Mouse (Mus musculus) large intestine, adult 2 months (tissue): ENCODE results near the gene Dlgap3. TPM values are rescaled to one million over a fixed set of nuclear protein-coding genes. Genes with fewer than 3 reads are reported as not detected.

Experiments
- DNase-seq: peaks from one replicate; pipeline ENCODE4 v3.0.0-alpha.2; 2012; ENCODE audit warnings: low read depth, low spot score
- WGBS: fragments of 180-500 bp; shearing (Covaris S2); methylation state at CpG from one replicate; pipeline ENCODE4 v1.1.7; 2018; 5-methylcytosine and 5-hydroxymethylcytosine counted together
- polyA plus RNA-seq: library from polyadenylated mRNA; depleted of rRNA; stranded (reverse); fragments of >200 nt; gene quantifications from 2 replicates; pipeline ENCODE4 v1.2.3, GENCODE M21; 2012

Gene Dlgap3
- polyA plus RNA-seq, 1 experiment = 0.22 TPM

DNA sequence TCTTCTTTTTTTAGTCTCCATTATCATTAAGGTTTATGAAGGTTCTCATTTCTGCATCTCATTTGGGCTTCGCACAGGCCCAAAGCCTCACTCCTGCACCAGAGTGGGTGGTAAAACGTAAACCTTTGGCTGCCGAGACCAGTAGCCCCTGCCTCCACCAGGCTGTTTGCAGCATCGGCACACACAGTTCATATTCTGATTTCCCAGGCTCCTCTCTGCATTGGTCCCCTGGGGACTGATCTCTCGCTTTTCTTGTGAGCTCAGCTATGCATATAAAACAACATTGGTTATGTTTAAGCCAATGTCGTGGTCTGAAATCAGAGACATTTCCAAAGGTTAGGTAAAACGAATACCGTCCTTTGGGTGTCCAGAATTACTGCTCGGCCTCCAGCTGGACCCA, 42.3 kb downstream of the Dlgap3 start:
- no peak for DNase-seq

DNA sequence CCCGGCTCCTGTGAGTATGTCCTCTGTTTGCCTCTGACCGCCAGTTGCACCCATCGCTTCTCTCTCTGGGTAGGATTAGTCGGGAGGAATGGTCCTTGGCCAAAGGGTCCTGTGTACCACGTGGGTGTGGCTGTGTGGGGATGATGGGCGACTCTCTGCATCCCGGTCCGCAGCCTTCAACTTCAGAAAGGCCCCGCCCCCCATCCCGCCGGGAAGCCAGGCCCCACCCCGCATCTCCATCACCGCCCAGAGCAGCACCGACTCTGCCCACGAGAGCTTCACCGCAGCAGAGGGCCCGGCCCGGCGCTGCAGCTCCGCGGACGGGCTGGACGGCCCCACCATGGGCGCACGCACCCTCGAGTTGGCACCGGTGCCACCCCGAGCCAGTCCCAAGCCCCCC, 45.5 kb downstream of the Dlgap3 start:
- DNase-seq = no peak
- 24% methylated on average over 28 of the region's 28 CpGs for WGBS

More for the DNA sequence above, 42.3 kb downstream of the Dlgap3 start:
- WGBS = 75% methylated on average over 9 of the region's 9 CpGs

DNA sequence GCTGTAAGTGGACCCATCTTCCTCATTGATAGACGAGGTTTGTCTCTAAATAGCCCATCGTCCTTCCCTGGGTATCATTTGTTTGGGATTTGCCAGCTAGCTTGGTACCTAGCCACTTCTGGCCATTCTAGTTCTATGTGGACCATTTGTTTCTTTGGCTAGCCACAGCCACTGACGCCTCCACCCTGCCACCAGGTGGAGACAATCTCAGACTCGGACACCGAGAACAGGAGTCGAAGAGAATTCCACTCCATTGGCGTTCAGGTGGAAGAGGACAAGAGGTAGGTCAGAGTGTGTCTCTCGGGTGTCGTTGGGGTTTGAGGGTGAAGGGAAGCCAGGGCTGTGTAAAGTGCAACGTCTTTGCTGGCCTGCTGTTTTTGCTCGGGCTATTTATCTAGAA, 46.1 kb downstream of the Dlgap3 start:
- no peak for DNase-seq
- 50% methylated on average over 11 of the region's 11 CpGs for WGBS

DNA sequence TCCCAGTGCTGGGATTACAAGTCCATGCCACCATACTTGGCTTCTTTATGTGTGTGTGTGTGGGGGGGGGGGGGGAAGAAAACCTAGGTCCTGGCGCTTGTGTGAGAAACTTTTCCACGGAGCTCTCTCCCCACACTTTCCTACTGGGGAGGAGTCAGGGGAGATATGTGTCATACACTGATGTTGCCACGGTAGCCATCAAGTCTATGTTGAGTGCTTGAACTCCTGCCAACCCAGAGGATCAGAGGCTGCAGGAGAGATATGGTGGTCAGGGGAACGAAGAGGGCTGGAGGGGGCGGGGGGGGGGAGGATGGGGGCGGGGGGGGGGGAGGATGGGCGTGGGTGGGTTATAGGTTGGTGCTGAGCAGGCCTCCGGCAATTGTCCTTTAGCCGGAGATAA, 46.8 kb downstream of the Dlgap3 start:
- WGBS = 54% methylated on average over 6 of the region's 9 CpGs

DNA sequence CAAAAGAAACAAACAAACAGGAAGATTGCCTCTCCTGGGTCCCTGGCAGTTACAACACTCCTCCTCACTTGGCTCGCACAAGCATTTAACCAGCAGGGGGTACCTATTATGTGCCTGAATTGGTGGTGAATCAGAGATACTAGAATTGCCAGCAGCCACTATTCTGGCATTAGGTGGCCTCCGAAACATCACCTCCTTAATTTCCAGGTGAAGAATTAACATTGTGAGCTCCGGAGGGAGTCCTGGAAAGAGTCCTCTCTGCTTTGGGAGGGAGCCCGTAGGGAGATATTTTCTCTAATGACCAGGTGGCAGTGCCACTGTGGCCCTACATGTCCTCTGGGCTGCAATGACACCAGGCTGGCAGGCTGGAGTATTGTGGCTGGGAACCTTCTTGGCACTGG, 47.2 kb downstream of the Dlgap3 start:
- DNase-seq = no peak
- 79% methylated on average over 4 of the region's 4 CpGs for WGBS

More for the DNA sequence above, 46.8 kb downstream of the Dlgap3 start:
- DNase-seq = no peak

DNA sequence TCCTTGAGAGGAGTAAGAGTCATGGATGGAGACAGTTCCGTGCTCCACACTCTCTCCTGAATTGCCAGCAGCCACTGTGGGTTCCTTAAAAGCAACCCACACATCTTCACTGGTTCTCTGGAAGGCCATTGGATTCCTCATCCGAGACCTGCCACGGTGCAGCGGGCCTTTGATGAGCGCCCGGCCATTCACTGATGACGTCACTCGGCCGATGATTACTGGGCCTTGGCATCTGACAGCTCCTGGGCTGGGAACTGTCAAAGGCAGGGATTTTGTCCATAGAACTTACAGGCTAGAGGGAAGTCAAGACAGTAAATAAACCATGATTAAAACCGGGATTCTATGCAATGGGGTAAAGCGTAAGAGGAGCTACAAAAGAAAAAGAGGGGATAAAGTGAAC, 48.0 kb downstream of the Dlgap3 start:
- 53% methylated on average over 11 of the region's 11 CpGs for WGBS
- DNase-seq = no peak

DNA sequence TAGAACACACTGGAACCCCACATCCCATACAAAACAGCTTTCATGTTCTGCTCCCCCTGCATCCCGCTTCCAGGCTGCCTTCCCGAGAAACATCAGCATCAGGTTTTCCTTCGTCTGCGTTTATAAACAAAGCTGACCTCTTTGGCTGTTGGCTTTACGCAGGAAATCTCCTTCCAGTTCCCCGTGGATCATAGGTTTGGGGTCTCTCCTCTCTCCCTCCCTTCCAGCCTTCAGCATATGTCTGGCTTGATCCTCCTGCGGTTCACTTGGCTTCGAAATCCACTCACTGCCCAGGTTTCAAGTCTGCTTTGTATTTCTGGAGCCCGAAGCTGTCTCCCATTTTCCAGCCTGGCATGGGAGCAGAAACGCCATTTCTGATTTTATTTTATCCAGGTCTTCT, 54.3 kb downstream of the Dlgap3 start:
- WGBS = 43% methylated on average over 10 of the region's 10 CpGs
- no peak for DNase-seq

DNA sequence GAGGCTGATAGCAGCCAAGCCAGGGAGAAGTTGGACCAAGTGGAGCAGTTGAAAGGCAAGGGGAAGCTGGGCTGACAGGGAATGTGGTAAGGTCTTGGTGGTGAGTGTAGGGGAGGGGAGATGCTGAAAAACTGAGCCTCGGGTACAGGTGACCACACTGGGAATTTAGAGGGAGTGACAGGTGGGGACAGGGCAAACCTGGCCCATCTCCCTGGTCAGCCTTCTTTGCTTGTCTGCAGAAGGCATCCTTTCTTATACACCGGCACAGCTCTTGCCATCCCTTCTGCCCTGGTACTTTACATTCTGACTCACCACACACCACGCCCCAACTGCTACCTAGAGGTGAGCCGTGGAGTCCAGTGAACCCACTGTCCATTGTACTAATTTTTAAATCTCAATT, 54.8 kb downstream of the Dlgap3 start:
- DNase-seq = no peak
- WGBS = 36% methylated on average over 4 of the region's 4 CpGs

DNA sequence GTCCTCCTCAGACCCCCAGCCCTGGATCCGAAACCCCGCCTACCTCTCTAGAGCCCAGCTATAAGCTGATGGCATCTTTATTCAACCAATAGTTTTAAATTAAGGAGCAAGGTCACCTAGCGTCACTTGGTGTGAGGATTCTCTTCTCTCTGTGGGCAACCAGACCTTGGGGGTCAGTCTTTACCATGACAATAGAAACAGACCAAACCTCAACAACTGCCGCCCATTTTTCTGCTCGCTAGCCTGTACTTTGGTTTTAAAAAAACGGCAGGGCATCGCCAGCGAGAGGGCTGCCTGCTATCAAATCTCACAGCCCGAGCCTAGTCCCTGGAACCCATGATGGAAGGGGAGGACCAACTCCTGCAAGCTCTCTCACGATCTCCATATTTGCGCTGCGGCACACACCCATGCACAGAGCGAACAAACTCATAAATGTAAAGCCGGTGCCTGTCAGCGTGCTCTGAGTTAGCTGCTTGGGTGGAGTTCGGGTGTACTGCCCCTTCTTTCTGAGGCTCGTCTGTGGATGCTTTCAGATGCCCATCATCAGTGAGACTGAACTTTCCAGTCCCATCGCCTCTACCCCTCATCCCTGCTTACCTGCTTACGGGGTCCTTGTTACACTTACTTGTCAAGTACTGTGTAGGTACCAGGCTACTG, 55.6 kb downstream of the Dlgap3 start:
- DNase-seq = no peak
- 20% methylated on average over 19 of the region's 19 CpGs for WGBS

DNA sequence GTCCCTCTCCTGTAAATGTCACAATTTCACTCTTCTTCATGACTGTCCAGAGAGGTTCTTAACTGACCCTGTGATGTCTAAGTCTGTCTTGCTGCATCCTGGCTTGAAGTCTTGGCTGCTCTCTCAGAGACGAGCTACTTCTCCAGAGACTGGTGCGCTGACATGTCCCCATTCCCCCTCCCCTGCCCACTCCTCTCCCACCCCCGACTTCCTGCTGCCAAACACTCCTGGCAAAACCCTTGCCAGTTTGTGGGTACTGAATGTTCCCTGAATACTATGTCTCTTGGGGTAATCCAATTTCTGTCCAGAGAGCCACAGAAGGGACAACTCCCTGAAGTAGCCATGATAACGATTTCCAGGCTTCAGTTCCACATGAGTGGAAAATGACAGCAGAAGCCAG, 57.1 kb downstream of the Dlgap3 start:
- 64% methylated on average over 4 of the region's 4 CpGs for WGBS
- DNase-seq = no peak

DNA sequence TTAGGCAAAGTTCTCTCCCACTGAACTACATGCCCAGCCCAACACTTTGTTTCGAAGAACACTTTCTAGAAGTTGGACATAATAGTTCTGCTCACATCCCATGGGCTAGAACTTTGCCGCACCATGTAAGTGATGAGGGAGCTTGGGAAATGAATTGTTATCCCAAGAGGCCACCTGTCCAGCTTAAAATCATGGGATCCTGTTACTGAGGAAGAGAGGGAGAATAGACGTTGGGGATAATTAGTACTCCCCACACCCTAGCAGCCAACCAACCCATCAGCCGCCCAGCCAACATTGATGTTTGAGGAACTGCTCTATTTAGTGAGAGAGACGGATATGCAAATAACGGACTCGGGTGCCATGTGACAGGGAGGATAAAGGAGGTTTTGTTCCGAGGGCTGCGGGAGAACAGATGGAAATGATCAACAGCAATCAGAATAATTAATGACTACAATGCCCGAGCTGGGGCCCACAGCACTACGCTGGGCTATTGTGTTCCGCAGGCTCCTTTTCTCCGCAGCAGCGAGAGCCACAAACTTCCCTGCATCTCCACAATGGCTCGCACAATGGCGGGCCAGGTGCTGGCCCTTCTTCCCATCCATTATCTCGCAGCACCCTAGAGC, 58.2 kb downstream of the Dlgap3 start:
- 35% methylated on average over 17 of the region's 17 CpGs for WGBS
- DNase-seq = no peak

DNA sequence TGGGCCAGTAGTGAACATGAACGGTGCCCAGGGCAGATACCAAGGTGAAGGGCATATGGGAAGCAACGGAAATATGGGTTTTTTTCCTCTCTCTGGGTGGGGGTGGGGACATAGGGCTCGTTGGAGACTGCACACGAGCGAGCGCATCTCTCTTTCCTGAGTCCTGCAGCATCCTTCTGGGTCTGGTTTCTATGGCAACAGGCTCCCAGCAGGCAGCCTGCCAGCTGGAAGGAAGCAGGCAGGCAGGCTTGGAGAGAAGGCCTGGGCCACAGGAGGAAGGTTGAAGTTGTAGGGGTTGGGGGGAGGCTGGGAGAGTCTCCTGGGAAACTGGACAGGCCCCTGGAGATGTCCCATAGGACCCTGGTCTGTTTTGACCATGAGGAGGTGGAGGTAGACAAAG, 63.0 kb downstream of the Dlgap3 start:
- WGBS = 43% methylated on average over 6 of the region's 6 CpGs
- no peak for DNase-seq

DNA sequence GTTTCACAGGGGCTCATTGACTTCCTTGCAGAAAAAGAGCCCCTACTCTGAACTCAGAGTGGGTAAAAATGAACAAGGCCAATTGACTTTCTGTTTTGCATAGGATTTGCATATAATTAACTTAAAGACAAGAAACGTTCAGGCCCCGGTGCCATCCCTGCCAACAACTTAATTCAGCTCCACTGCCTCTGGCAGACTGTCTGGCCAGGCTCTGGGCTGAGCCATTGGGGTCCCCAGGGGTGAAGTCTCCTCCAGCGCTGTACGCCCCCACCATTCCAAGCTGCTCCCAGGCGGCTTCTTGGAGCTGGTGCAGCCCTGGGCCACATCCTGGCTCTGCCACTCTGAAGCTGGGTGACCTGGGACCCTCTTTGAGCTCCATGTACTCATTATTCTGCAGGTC, 63.5 kb downstream of the Dlgap3 start:
- 63% methylated on average over 5 of the region's 5 CpGs for WGBS
- no peak for DNase-seq

DNA sequence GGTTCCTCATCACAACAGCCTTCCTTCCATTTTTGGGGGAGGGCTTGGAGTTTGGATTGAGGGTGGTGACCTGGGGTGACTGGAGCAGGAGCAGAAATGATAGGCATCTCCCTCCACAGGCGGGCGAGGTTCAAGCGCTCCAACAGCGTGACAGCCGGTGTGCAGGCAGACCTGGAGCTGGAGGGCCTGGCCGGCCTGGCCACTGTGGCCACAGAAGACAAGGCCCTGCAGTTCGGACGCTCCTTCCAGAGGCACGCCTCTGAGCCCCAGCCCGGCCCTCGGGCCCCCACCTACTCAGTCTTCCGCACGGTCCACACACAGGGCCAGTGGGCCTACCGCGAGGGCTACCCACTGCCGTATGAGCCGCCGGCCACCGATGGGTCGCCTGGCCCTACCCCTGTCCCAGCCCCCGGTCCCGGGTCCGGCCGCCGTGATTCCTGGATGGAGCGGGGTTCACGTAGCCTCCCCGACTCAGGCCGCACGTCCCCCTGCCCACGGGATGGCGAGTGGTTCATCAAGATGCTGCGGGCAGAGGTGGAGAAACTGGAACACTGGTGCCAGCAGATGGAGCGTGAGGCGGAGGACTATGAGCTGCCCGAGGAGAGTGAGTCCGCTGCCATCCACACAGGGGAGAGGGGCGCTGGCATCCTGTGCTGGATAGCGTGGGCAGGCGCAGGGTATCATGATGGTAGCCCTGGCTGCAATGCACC, 64.6 kb downstream of the Dlgap3 start:
- DNase-seq = no peak
- whole genome bisulfite sequencing = 73% methylated on average over 40 of the region's 40 CpGs

DNA sequence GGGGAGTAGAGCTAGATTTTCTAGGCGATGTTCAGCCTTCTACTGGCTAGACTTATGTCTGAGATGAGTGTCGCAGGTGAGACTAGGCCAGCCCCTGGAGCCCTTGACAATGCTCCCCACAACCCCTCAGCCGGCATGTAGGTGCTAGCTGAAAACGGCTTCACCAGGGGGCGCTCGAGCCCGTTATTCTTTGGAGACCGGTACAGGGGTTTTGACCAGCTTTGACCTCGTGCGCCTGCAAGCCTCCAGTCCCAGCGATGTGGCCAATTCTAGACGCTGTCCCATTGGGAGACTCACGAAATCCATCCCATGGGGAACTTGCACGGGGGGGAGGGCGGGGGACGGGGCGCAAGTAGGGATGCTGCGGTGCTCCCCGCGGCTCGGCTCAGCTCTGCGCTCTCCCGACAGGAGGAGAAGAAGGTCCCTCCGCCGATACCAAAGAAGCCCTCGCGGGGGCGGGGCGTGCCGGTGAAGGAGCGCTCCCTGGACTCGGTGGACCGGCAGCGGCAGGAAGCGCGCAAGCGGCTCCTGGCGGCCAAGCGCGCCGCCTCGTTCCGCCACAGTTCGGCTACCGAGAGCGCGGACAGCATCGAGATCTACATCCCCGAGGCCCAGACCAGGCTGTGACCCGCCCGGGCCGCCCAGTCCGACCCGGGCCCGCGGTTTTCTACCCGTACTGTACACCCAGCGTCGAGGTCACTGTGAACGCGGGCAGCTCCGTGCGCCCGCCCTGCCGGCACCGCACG, 66.9 kb downstream of the Dlgap3 start:
- DNase-seq = peak; percentile 53
- under 1% methylated on average over 67 of the region's 67 CpGs for WGBS

DNA sequence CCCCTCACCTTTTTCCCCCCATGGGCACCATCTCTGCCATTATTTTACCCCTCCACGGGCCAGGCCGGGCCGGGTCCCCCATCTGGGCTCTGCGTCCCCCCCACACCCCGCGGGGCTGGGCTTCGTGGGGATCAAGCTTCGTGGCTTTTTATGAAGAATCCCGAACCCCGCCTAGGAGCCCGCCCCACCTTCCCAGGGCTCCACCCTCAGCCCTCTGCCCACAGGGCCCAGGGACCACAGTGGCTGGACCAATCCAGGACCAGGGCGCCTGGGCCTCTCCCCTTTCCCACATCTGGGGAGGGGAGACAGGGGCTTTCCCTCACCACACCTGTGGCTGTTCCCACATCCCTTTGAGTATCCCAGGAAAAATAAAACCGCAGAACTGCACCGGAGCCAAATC, 67.6 kb downstream of the Dlgap3 start:
- DNase-seq = no peak
- WGBS = 4% methylated on average over 14 of the region's 14 CpGs

DNA sequence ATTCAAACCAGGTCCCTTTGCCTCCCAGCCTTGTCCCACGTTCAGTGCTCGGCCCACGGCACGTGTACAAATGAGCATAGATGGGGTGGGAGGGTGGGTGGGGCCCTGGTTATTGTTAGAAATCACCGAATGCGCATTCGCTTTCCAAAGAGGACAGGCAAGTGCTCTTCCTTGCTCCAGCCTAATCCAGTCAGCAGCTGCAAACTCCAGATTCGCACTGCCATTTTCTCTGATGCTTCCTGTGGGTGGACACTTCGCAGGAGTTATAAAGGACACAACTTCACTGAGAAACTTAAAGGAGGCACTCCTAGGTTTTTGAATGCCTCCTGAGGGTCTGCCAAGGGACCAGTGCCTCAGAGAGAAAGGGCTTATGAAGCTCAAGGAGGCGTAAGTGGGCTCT, 68.3 kb downstream of the Dlgap3 start:
- 56% methylated on average over 10 of the region's 10 CpGs for WGBS
- no peak for DNase-seq

DNA sequence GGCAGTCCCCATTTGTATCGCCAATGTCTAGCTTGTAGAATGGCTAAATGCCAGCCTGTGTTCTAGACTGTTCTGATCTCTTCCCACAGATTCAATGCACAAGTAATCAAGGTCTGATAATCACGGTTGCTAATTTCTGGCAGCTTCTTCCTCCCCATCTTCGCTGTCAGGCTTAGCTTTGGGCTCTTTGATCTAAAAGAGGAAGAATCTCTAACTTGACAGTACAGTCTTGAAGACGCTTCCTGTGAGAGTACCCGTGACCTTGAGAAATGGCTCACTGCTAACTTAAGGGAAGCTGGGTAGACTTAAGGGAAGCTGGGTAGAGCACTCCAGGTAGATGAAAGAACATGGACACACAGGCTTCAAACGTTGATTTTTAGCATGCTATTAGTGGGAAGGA, 73.7 kb downstream of the Dlgap3 start:
- WGBS = 48% methylated on average over 6 of the region's 6 CpGs
- no peak for DNase-seq

DNA sequence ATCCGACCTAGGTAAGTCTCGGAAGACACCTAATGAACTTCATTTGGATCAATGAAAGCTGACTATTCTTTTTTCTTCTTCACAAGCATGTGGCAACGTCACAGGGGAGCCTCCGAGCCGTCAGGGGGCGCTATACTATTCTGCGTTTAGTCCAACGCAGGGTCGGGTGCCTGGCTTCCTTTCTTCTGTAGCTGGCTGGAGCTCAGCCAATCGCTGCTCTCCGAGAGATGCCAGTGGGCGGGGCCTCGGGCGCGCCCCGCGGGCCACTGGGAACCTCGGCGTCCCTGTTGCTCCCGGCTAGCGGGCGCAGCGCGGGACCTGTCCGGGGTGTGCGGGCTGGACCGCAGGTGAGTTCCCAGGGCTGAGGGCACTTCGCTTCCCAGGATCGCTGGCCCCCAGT, 74.5 kb downstream of the Dlgap3 start, which contains the start of gene Smim12:
Smim12 (plus strand) TSS at position 233 of the 400 bp plus-strand sequence.
- WGBS = under 1% methylated on average over 29 of the region's 29 CpGs

DNA sequence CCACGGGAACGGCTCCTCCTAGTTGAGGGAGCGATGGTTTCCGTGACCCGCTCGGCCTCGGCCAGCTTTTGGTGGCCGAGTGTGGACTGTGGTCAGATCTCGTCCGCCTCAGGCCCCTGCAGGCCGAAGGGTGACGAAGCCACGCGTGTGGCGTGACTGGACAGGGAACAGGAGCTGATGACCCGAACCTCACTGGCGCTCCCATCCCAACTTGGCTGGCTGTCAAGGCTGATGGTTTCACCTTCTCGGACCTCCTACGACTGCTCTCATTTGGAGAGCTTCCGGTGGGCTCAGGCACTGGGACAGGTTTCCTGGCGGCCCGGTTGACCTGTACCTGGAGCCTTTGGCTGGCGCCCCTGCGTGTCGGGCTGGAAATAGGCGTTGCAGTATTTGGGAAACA, 74.9 kb downstream of the Dlgap3 start:
- under 1% methylated on average over 26 of the region's 26 CpGs for WGBS
- DNase-seq = no peak

More for the DNA sequence above, 74.5 kb downstream of the Dlgap3 start, which contains the start of gene Smim12:
- peak; percentile 88 for DNase-seq
